Mouse (Mus musculus): ENCODE measurements around the gene Pdcd1lg2. TPM values are rescaled to one million over a fixed set of nuclear protein-coding genes. Genes with fewer than 3 reads are reported as not detected.
"Not testable (repeated sequence)": the region's sequence is repeated elsewhere in the genome, so short reads cannot be mapped to it uniquely, and the experiment has no call there.

Pdcd1lg2 gene
- polyA plus RNA-seq, 1 experiment from 2014 or later = 0.14 TPM

DNA sequence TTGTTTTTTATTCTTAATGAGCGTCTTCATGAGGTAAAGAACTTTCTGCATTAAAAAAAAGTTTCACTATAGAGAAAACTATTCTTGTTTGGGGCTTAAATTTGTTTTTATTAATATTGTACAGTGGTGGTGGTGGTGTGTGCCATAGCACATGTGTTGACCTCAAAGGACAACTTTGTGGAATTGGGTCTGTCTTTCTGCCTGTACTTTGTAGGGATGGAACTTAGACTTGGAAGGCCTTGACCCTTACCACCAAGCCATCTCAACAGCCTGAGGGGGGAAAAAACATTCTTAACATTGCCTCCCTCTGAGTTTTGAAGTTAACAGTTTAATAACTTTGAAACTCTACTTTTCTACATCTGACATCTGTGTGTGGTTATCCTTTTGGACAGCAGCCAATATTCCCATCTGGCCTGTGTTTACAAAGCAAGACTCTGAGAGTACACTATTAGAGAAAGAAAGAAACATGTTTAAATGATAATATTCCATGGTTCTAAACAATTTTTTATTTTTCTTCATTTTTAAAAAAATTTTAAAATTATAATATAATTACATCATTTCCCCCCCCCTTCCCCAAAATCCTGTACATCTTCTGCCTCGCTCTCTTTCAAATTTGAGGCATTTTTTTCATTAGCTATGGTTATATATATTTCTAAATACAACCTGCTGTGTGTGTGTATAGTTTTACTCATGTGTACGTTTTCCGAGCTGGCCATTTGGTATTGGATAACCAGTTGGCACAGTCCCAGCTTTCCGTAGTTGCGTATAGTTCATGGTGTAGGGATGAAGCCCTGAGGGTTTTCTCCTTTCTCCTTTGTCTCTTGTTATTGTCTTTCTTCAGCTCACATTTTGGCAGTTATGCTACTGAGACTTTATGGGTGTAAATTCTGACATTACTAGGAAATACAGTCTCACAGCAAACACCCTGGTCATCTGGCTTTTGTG lies 2.0 kb downstream of the Pdcd1lg2 start:
- Histone ChIP-seq H3K4me3 (replicated peaks) (no peak overlapping the region), H3K27me3 (no peaks in the 10 kb centered on the region), H3K9ac (no peak overlapping the region), H3K36me3 (replicated peaks) (no peaks in the 10 kb centered on the region), H3K9me3 (no peaks in the 10 kb centered on the region), H3K4me2 (no peak overlapping the region), H3K27ac (no peak overlapping the region), H3K4me1 (no peaks in the 10 kb centered on the region)
- ATAC-seq (ENCODE audit: low FRiP score) = no peak
- 71% methylated on average over 6 of the region's 6 CpGs for whole genome bisulfite sequencing

- H3K9ac ChIP-seq = no peak overlapping the region
- H3K4me1 ChIP-seq = no peaks in the 10 kb centered on the region
- no peak overlapping the region for H3K27ac ChIP-seq
- no peaks in the 10 kb centered on the region for H3K36me3 ChIP-seq (replicated peaks)
- no peak overlapping the region for H3K4me3 ChIP-seq (replicated peaks)
- no peaks in the 10 kb centered on the region for H3K9me3 ChIP-seq
- no peak for ATAC-seq (ENCODE audit: low FRiP score)
- H3K4me2 ChIP-seq = no peak overlapping the region
- WGBS = 89% methylated on average over 3 of the region's 3 CpGs
- no peaks in the 10 kb centered on the region for H3K27me3 ChIP-seq
Observed at GRCm38 (mm10) chr19:29414513-29414912, 3.8 kb downstream of the Pdcd1lg2 start.

DNA sequence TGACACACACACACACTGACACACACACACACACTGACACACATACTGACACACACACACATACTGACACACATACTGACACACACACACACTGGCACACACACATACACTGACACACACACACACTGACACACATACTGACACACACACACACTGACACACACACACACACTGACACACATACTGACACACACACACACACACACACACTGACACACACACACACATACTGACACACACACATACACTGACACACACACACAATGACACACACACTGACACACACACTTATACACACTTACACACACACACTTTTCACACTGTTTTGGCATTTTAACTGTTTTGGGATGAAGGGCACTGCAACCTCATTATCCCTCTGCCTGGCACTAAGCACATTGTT lies 4.2 kb downstream of the Pdcd1lg2 start:
- not testable (repeated sequence) for H3K36me3 ChIP-seq (replicated peaks); H3K9me3 ChIP-seq; H3K4me2 ChIP-seq; H3K4me3 ChIP-seq (replicated peaks); H3K4me1 ChIP-seq; H3K9ac ChIP-seq; ATAC-seq (ENCODE audit: low FRiP score); H3K27ac ChIP-seq; H3K27me3 ChIP-seq

DNA sequence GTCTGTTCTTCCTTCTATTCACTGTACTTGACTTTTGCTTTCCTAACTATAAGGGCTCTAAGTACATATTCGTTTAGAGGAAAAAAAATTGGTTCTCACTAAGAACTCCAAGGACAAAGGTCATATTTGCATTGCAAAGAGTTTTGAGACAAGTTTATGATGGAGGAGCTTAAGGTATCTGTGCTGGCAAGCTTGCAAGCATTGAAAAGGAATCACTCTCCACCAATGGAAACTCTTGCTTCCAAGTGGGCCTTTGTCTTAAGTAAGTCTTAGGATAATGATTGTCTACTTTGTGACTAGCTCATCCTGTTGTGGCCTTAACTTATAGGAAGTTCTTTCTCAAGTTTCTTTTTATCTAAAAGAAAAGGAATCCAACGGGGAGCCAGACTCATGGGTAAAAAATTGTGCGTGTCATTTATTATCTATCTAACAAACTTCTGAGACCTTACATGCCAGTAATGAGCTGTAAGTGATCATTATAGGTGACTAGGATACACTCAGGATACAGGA lies 5.7 kb downstream of the Pdcd1lg2 start:
- ATAC-seq (ENCODE audit: low FRiP score) = no peak
- H3K4me3 ChIP-seq (replicated peaks) = no peak overlapping the region
- no peak overlapping the region for H3K27ac ChIP-seq
- H3K4me1 ChIP-seq = no peaks in the 10 kb centered on the region
- no peak overlapping the region for H3K4me2 ChIP-seq
- no peak overlapping the region for H3K9ac ChIP-seq
- 82% methylated on average over 3 of the region's 3 CpGs for WGBS
- no peaks in the 10 kb centered on the region for H3K36me3 ChIP-seq (replicated peaks)
- no peaks in the 10 kb centered on the region for H3K27me3 ChIP-seq
- H3K9me3 ChIP-seq = no peaks in the 10 kb centered on the region

- Histone ChIP-seq H3K9me3 (no peaks in the 10 kb centered on the region), H3K27ac (no peak overlapping the region), H3K27me3 (no peaks in the 10 kb centered on the region), H3K4me2 (no peak overlapping the region), H3K36me3 (replicated peaks) (no peaks in the 10 kb centered on the region), H3K9ac (no peak overlapping the region), H3K4me1 (no peaks in the 10 kb centered on the region), H3K4me3 (replicated peaks) (no peak overlapping the region)
- no peak for ATAC-seq (ENCODE audit: low FRiP score)
- 67% methylated on average over 2 of the region's 2 CpGs for WGBS
Observed at GRCm38 (mm10) chr19:29417188-29417587, 6.5 kb downstream of the Pdcd1lg2 start.

GRCm38 (mm10) chr19:29417894-29418293 lies 7.2 kb downstream of the Pdcd1lg2 start:
- Histone ChIP-seq H3K9ac (no peak overlapping the region), H3K27ac (no peak overlapping the region), H3K4me3 (replicated peaks) (no peak overlapping the region), H3K4me2 (no peak overlapping the region), H3K9me3 (no peaks in the 10 kb centered on the region), H3K27me3 (no peaks in the 10 kb centered on the region), H3K4me1 (no peaks in the 10 kb centered on the region), H3K36me3 (replicated peaks) (no peaks in the 10 kb centered on the region)
- ATAC-seq (ENCODE audit: low FRiP score) = no peak
- 83% methylated on average over 2 of the region's 2 CpGs for WGBS

GRCm38 (mm10) chr19:29418661-29419115 lies 8.0 kb downstream of the Pdcd1lg2 start:
- 54% methylated on average over 9 of the region's 9 CpGs for WGBS
- ATAC-seq (ENCODE audit: low FRiP score) = no peak
- no peaks in the 10 kb centered on the region for H3K9me3 ChIP-seq

GRCm38 (mm10) chr19:29419506-29419905 lies 8.8 kb downstream of the Pdcd1lg2 start:
- Histone ChIP-seq H3K4me2 (no peak overlapping the region), H3K27ac (no peak overlapping the region), H3K27me3 (no peaks in the 10 kb centered on the region), H3K9me3 (no peaks in the 10 kb centered on the region), H3K9ac (no peak overlapping the region), H3K36me3 (replicated peaks) (no peaks in the 10 kb centered on the region), H3K4me3 (replicated peaks) (no peak overlapping the region), H3K4me1 (no peaks in the 10 kb centered on the region)
- WGBS = 81% methylated on average over 3 of the region's 3 CpGs
- no peak for ATAC-seq (ENCODE audit: low FRiP score)

More at GRCm38 (mm10) chr19:29418661-29419115, 8.0 kb downstream of the Pdcd1lg2 start:
- Histone ChIP-seq H3K4me1 (no peaks in the 10 kb centered on the region), H3K36me3 (replicated peaks) (no peaks in the 10 kb centered on the region), H3K4me3 (replicated peaks) (no peak overlapping the region), H3K27me3 (no peaks in the 10 kb centered on the region), H3K27ac (no peak overlapping the region), H3K4me2 (no peak overlapping the region), H3K9ac (no peak overlapping the region)

DNA sequence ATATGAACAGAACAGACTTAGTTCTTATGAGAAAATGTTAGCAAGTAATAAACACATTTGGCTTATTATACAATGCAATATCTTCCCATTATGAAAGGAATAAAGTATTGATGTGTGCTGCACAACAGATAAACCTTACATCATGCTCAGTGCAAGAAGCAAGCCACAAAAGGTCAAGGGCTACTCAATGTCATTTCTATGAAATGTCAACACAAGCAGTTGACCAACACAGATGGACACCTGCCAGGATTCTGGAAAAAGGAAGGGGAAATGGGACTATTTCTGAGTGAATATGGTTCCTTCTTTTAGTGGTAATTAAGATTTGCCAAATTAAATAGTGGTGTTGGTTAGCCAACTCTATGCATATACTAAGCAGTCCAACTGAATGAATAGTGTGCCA lies 9.2 kb downstream of the Pdcd1lg2 start:
- no peaks in the 10 kb centered on the region for H3K4me1 ChIP-seq
- no peaks in the 10 kb centered on the region for H3K27me3 ChIP-seq
- no peaks in the 10 kb centered on the region for H3K9me3 ChIP-seq
- H3K36me3 ChIP-seq (replicated peaks) = no peaks in the 10 kb centered on the region
- no peak overlapping the region for H3K4me3 ChIP-seq (replicated peaks)
- no peak for ATAC-seq (ENCODE audit: low FRiP score)
- H3K9ac ChIP-seq = no peak overlapping the region
- H3K27ac ChIP-seq = no peak overlapping the region
- no peak overlapping the region for H3K4me2 ChIP-seq

- ATAC-seq (ENCODE audit: low FRiP score) = no peak
- H3K9ac ChIP-seq = no peak overlapping the region
- WGBS = 84% methylated on average over 8 of the region's 8 CpGs
- H3K27me3 ChIP-seq = no peaks in the 10 kb centered on the region
- no peaks in the 10 kb centered on the region for H3K9me3 ChIP-seq
- H3K4me1 ChIP-seq = no peaks in the 10 kb centered on the region
- no peak overlapping the region for H3K27ac ChIP-seq
- no peaks in the 10 kb centered on the region for H3K36me3 ChIP-seq (replicated peaks)
- H3K4me2 ChIP-seq = no peak overlapping the region
- no peak overlapping the region for H3K4me3 ChIP-seq (replicated peaks)
Observed at GRCm38 (mm10) chr19:29420397-29420796, 9.7 kb downstream of the Pdcd1lg2 start.

DNA sequence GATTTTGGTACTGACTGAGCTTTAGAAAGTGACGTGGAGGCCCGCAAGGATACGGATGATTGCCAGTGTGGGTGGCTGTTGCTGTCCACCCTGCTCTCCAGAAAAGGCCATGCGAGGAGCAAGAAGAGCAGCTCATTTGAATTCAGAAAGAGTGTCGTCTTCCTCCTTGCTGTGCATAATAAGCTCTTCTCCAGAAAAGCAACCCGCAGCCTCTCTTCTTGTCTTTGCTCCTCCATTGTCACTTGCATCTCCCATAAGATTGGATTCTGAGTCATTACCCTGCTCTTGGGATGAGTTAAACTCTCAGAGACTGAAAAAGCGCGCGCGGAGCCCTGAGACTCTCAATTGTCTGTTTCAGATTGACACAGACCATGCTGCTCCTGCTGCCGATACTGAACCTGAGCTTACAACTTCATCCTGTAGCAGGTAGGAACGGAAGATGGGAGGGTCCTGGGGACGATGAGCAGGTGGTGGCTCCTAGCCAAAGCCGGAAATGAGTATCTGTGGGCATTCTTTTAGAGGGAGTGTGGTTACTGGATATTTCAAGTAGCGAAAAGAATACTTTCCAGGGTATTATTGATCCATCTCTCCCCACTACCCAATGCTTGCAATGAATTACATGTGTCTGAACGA lies 11.4 kb downstream of the Pdcd1lg2 start:
- Histone ChIP-seq H3K27me3 (no peaks in the 10 kb centered on the region), H3K4me1 (no peaks in the 10 kb centered on the region), H3K9ac (no peak overlapping the region), H3K36me3 (replicated peaks) (no peaks in the 10 kb centered on the region), H3K4me2 (no peak overlapping the region), H3K9me3 (no peaks in the 10 kb centered on the region), H3K27ac (no peak overlapping the region), H3K4me3 (replicated peaks) (no peak overlapping the region)
- WGBS = 85% methylated on average over 16 of the region's 16 CpGs
- ATAC-seq (ENCODE audit: low FRiP score) = no peak

DNA sequence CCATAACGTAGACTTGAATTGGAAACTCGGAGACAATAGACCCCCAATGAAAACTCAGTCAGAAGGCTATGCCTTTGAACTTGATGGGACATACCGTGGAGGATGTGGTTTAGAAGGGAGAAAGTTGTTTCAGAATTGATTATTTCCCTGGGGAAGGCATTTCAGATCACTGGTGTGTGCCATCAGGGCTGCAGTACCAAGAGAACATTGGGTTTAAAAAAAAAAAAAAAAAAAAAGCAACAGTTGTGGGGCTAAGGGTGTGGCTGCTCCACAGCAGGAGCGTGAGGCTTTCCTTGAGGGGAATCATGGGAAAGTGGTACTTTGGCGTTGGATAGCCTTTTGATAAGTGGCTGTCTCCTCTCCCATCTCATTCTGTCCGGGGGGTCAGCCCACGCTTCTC lies 12.1 kb downstream of the Pdcd1lg2 start:
- Histone ChIP-seq H3K9me3 (no peaks in the 10 kb centered on the region), H3K4me2 (no peak overlapping the region), H3K9ac (no peak overlapping the region), H3K27me3 (no peaks in the 10 kb centered on the region), H3K4me3 (replicated peaks) (no peak overlapping the region), H3K27ac (no peak overlapping the region), H3K4me1 (no peaks in the 10 kb centered on the region), H3K36me3 (replicated peaks) (no peaks in the 10 kb centered on the region)
- WGBS = 82% methylated on average over 7 of the region's 7 CpGs
- no peak for ATAC-seq (ENCODE audit: low FRiP score)
